Mouse (Mus musculus): ENCODE results near the gene Abi3. TPM values are rescaled to one million over a fixed set of nuclear protein-coding genes. Genes with fewer than 3 reads are reported as not detected.

Abi3 gene
- total and polyA plus RNA-seq, 3 experiments: 24.4 to 74.5 (median 31.4) TPM

GRCm38 (mm10) chr11:95876296-95876695 is 34.0 kb upstream of the Abi3 start (continued):
- TF ChIP-seq MEF2A (IDR thresholded peaks at IDR 0.05; ENCODE audit: borderline replicate concordance, low read depth, low read length): peak; percentile 24; the same call in 1 of the 2 replicates
- TF ChIP-seq POLR2AphosphoS2 (IDR thresholded peaks at IDR 0.05; ENCODE audit: low read depth, low read length): no peak
- 0 out of 2 replicates have a peak, but pooled peaks have one; percentile 7 for TF ChIP-seq BHLHE40 (IDR thresholded peaks at IDR 0.05; ENCODE audit: low read depth, low read length)

DNA sequence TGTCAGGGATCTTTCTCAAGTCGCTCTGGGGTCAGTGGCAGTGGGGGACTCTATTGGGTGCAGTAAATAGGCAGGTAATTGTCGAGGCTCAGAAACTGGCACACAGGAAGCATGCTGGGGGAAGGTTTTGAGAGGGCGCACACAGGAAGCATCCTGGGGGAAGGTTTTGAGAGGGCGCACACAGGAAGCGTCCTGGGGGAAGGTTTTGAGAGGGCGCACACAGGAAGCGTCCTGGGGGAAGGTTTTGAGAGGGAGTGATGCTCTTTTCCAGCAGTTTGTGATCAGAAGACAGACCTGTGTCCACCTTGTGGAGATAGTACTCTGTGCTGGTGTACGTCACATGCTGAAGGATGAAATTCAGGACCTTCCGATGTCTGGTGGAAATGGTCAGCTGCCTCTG is 33.5 kb upstream of the Abi3 start:
- Histone ChIP-seq H3K4me1 (ENCODE audit: control insufficient read depth in 1 of 2, insufficient read depth in 2 of 2) (peaks cover 2 to 7% of the 10 kb centered on the region in 2 experiments; a peak in 3 of 4 replicates), H3K4me2 (ENCODE audit: insufficient read depth, low read depth, poor library complexity, severe bottlenecking) (no peak overlapping the region), H3K9me3 (replicated peaks; ENCODE audit: low read length) (peaks cover 9% of the 10 kb centered on the region), H3K9ac (ENCODE audit: insufficient read depth, low read depth) (no peak overlapping the region), H3K27ac (ENCODE audit: insufficient read depth, low read depth) (no peak overlapping the region), H3K4me3 (replicated peaks in 1 of 3; ENCODE audit: low read depth in 2 of 3, low read length in 2 of 3, poor library complexity in 1 of 3) (no peak overlapping the region), H3K36me3 (replicated peaks in 1 of 2; ENCODE audit: control insufficient read depth in 1 of 2, insufficient read depth in 1 of 2, low read length in 1 of 2) (no peaks in the 10 kb centered on the region), H3K27me3 (replicated peaks) (peaks cover 22% of the 10 kb centered on the region), H3K79me2 (replicated peaks; ENCODE audit: control insufficient read depth, extremely low read depth, insufficient read depth, poor library complexity, severe bottlenecking) (no peaks in the 10 kb centered on the region)
- in situ Hi-C loops (cut with MboI; ENCODE audit: low pct_ligation_motif_present, low pct_unique_long_range_greater_than_20kb, low sequenced_read_pairs) (no loop called here), dilution Hi-C loops (cut with MboI; ENCODE audit: extremely low pct_ligation_motif_present, extremely low pct_unique_long_range_greater_than_20kb, low sequenced_read_pairs) (no loop called here)
- peak; percentile 35 for DNase-seq (ENCODE audit: extremely low read depth)
- TF ChIP-seq CHD1 (IDR thresholded peaks at IDR 0.05; ENCODE audit: low read depth, low read length) (no peak), KAT2A (IDR thresholded peaks at IDR 0.05; ENCODE audit: insufficient replicate concordance, low read length) (peak; percentile 60; the same call in 1 of the 2 replicates), ELF1 (IDR thresholded peaks at IDR 0.05; ENCODE audit: low read depth, low read length) (peak; percentile 61), POLR2A (IDR thresholded peaks at IDR 0.05; ENCODE audit: low read depth, low read length) (0 out of 2 replicates have a peak, but pooled peaks have one; percentile 20), TCF12 (IDR thresholded peaks at IDR 0.05; ENCODE audit: low read depth, low read length) (no peak), SMC3 (IDR thresholded peaks at IDR 0.05; ENCODE audit: low read depth, low read length) (no peak), HCFC1 (IDR thresholded peaks at IDR 0.05; ENCODE audit: low read depth, low read length) (peak; percentile 86)

GRCm38 (mm10) chr11:95869918-95870470 is 27.7 kb upstream of the Abi3 start:
- Histone ChIP-seq H3K9ac (ENCODE audit: insufficient read depth, low read depth) (no peak overlapping the region), H3K79me2 (replicated peaks; ENCODE audit: control insufficient read depth, extremely low read depth, insufficient read depth, poor library complexity, severe bottlenecking) (no peaks in the 10 kb centered on the region), H3K4me1 (ENCODE audit: control insufficient read depth in 1 of 2, insufficient read depth in 2 of 2) (peaks cover 11 to 30% of the 10 kb centered on the region in 2 experiments), H3K4me2 (ENCODE audit: insufficient read depth, low read depth, poor library complexity, severe bottlenecking) (peak overlapping the region; percentile 53), H3K9me3 (replicated peaks; ENCODE audit: low read length) (no peaks in the 10 kb centered on the region), H3K27me3 (replicated peaks) (no peaks in the 10 kb centered on the region), H3K27ac (ENCODE audit: insufficient read depth, low read depth) (peak overlapping the region; percentile 59), H3K4me3 (replicated peaks in 1 of 3; ENCODE audit: low read depth in 2 of 3, low read length in 2 of 3, poor library complexity in 1 of 3) (no peak overlapping the region), H3K36me3 (replicated peaks in 1 of 2; ENCODE audit: control insufficient read depth in 1 of 2, insufficient read depth in 1 of 2, low read length in 1 of 2) (peaks cover 0 to 16% of the 10 kb centered on the region in 2 experiments)
- in situ Hi-C loops (cut with MboI; ENCODE audit: low pct_ligation_motif_present, low pct_unique_long_range_greater_than_20kb, low sequenced_read_pairs): loop anchor here (5.0 kb wide), 1 partner anchor 38 kb away; no protein-coding TSS in a partner anchor
- dilution Hi-C loops (cut with MboI; ENCODE audit: extremely low pct_ligation_motif_present, extremely low pct_unique_long_range_greater_than_20kb, low sequenced_read_pairs): no loop called here
- peak; percentile 85 for DNase-seq (ENCODE audit: extremely low read depth)
- TF ChIP-seq HCFC1 (IDR thresholded peaks at IDR 0.05; ENCODE audit: low read depth, low read length) (peak; percentile 32; the same call in 1 of the 2 replicates), SMC3 (IDR thresholded peaks at IDR 0.05; ENCODE audit: low read depth, low read length) (peak; percentile 20; the same call in 1 of the 2 replicates), MAX (IDR thresholded peaks at IDR 0.05; ENCODE audit: low read length) (peak; percentile 83), UBTF (IDR thresholded peaks at IDR 0.05; ENCODE audit: low read depth, low read length) (no peak), MAZ (IDR thresholded peaks at IDR 0.05; ENCODE audit: low read depth, low read length) (peak; percentile 67; the same call in 1 of the 2 replicates), GABPA (IDR thresholded peaks at IDR 0.05; ENCODE audit: insufficient replicate concordance, low read depth, low read length) (no peak), JUND (conservative IDR thresholded peaks at IDR 0.05; ENCODE audit: low read depth, low read length) (0 out of 2 replicates have a peak, but pooled peaks have one; percentile 36), JUN (IDR thresholded peaks at IDR 0.05; ENCODE audit: insufficient read depth, low read depth, low read length) (no peak), ELF1 (IDR thresholded peaks at IDR 0.05; ENCODE audit: low read depth, low read length) (peak; percentile 51), ZKSCAN1 (IDR thresholded peaks at IDR 0.05; ENCODE audit: borderline replicate concordance, low read depth, low read length) (no peak), ZC3H11A (IDR thresholded peaks at IDR 0.05; ENCODE audit: low read depth, low read length) (no peak), RCOR1 (conservative IDR thresholded peaks at IDR 0.05; ENCODE audit: low read depth, low read length) (peak; percentile 66; the same call in 1 of the 2 replicates), KAT2A (IDR thresholded peaks at IDR 0.05; ENCODE audit: insufficient replicate concordance, low read length) (no peak), SIN3A (IDR thresholded peaks at IDR 0.05; ENCODE audit: low read length) (peak; percentile 58), CHD2 (IDR thresholded peaks at IDR 0.05; ENCODE audit: low read length) (peak; percentile 63), PAX5 (IDR thresholded peaks at IDR 0.05; ENCODE audit: low read length) (no peak), BHLHE40 (IDR thresholded peaks at IDR 0.05; ENCODE audit: low read depth, low read length) (peak; percentile 87), NELFE (IDR thresholded peaks at IDR 0.05; ENCODE audit: low read depth, low read length) (0 out of 2 replicates have a peak, but pooled peaks have one; percentile 42), USF1 (IDR thresholded peaks at IDR 0.05; ENCODE audit: low read depth, low read length) (no peak), CHD1 (IDR thresholded peaks at IDR 0.05; ENCODE audit: low read depth, low read length) (no peak), RAD21 (IDR thresholded peaks at IDR 0.05; ENCODE audit: low read depth, low read length) (no peak), E2F4 (IDR thresholded peaks at IDR 0.05; ENCODE audit: insufficient replicate concordance, low read depth, low read length) (0 out of 2 replicates have a peak, but pooled peaks have one; percentile 29), EP300 (IDR thresholded peaks at IDR 0.05; ENCODE audit: low read length) (peak; percentile 76), TBP (conservative IDR thresholded peaks at IDR 0.05; ENCODE audit: low read depth, low read length) (no peak)

Measured in CH12.LX (cell line).